Mouse (Mus musculus): Measurements from ENCODE around the gene Olfr860. TPM values are rescaled to one million over a fixed set of nuclear protein-coding genes. Genes with fewer than 3 reads are reported as not detected.
"Not testable (repeated sequence)": the region's sequence is repeated elsewhere in the genome, so short reads cannot be mapped to it uniquely, and the experiment has no call there.

Gene Olfr860
- not detected in 2 replicates for polyA plus RNA-seq (2015; fragmentation: Nextera tagmentation; extraction: Ambion mirVana)

DNA sequence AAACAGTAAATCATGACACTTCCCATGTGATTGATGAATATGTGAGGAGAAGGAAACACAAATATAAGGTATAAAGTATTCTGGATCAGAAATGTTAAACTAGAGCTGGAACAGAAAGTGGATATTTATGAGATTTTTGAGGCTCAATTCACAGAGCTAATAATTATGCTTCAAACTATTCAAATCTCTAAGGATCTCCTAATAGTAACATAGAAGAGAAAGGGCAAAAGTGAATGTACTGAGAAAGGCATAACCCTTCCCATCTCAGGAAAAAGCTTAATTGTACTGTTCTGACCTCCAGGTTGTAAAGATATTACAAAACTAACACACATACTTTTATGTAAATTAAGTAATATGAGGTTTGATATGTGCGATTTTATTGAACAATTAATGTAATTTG lies at the start of gene Olfr860:
Gene Olfr860, minus strand, starts transcription at position 101 of the 400 bp plus-strand sequence.
- Histone ChIP-seq H3K4me1 (replicated peaks; ENCODE audit: control insufficient read depth, insufficient read depth, low read length) (no peaks in the 10 kb centered on the region), H3K36me3 (ENCODE audit: control insufficient read depth, insufficient read depth) (no peaks in the 10 kb centered on the region), H3K4me2 (ENCODE audit: low read length) (no peak within 1 kb of the TSS), H3K27ac (ENCODE audit: low read length) (no peak within 1 kb of the TSS), H3K9me3 (ENCODE audit: control insufficient read depth, low read length) (no peaks in the 10 kb centered on the region; the same call in 1 of the 2 replicates), H3K9ac (replicated peaks; ENCODE audit: low read depth, low read length) (no peak within 1 kb of the TSS), H3K4me3 (replicated peaks; ENCODE audit: low read length) (no peak within 1 kb of the TSS), H3K27me3 (replicated peaks; ENCODE audit: control insufficient read depth, insufficient read depth, low read length) (no peaks in the 10 kb centered on the region)
- no peak for ATAC-seq
- WGBS = 80% methylated on average over 1 of the region's 1 CpGs

DNA sequence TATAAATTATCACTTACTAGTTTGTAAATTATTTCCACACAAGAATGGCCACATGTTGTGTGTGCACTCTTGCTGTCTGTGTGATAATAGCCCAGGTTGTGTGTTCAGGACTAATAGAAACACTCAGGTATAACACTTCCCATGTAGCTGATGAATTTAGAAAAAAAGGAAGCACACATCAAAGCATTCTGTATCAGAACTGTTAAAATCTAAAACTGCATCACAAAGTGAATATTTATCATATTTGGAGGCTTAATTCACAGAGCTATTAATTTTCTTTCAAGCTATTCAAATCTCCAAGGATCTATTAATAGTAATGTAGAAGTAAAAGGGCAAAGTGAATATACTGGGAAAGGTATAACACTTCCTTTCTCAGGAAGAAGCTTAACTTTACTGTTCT lies 38.4 kb upstream of the Olfr860 start, which contains the start of gene Olfr862:
Gene Olfr862, minus strand, starts transcription at position 101 of the 400 bp plus-strand sequence.
- H3K27me3 ChIP-seq (replicated peaks; ENCODE audit: control insufficient read depth, insufficient read depth, low read length) = no peaks in the 10 kb centered on the region

DNA sequence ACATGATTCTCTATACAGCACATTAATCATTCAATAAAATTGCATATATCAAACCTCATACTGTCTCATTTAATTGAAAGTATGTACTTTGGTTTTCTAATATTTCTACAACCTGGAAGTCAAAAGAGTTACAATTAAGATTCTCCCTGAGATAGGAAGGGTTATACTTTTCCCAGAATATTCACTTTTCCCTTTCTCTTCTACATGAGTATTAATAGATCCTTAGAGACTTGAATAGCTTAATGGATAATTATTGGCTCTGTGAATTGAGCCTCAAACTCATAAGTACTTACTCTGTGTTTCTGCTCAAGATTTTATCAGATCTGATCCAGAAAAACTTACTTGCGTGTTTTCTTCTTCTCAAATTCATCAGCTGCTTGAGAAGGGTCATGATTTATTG lies 44.9 kb downstream of the Olfr860 start, which contains the start of gene Olfr859:
Gene Olfr859, plus strand, starts transcription at position 301 of the 400 bp plus-strand sequence.
- not testable (repeated sequence) for H3K9me3 ChIP-seq (ENCODE audit: control insufficient read depth, low read length); ATAC-seq; H3K27ac ChIP-seq (ENCODE audit: low read length); H3K4me3 ChIP-seq (replicated peaks; ENCODE audit: low read length); H3K4me1 ChIP-seq (replicated peaks; ENCODE audit: control insufficient read depth, insufficient read depth, low read length); H3K4me2 ChIP-seq (ENCODE audit: low read length); H3K27me3 ChIP-seq (replicated peaks; ENCODE audit: control insufficient read depth, insufficient read depth, low read length); H3K9ac ChIP-seq (replicated peaks; ENCODE audit: low read depth, low read length); H3K36me3 ChIP-seq (ENCODE audit: control insufficient read depth, insufficient read depth)
- WGBS = 57% methylated on average over 1 of the region's 1 CpGs

More for the DNA sequence above, 38.4 kb upstream of the Olfr860 start, which contains the start of gene Olfr862:
- no peak within 1 kb of the TSS for H3K27ac ChIP-seq (ENCODE audit: low read length)
- H3K4me2 ChIP-seq (ENCODE audit: low read length) = no peak within 1 kb of the TSS
- H3K4me3 ChIP-seq (replicated peaks; ENCODE audit: low read length) = no peak within 1 kb of the TSS
- no peaks in the 10 kb centered on the region for H3K4me1 ChIP-seq (replicated peaks; ENCODE audit: control insufficient read depth, insufficient read depth, low read length)
- H3K9ac ChIP-seq (replicated peaks; ENCODE audit: low read depth, low read length) = no peak within 1 kb of the TSS
- no peaks in the 10 kb centered on the region for H3K36me3 ChIP-seq (ENCODE audit: control insufficient read depth, insufficient read depth)
- no peak for ATAC-seq
- peaks cover 7% of the 10 kb centered on the region for H3K9me3 ChIP-seq (ENCODE audit: control insufficient read depth, low read length)

DNA sequence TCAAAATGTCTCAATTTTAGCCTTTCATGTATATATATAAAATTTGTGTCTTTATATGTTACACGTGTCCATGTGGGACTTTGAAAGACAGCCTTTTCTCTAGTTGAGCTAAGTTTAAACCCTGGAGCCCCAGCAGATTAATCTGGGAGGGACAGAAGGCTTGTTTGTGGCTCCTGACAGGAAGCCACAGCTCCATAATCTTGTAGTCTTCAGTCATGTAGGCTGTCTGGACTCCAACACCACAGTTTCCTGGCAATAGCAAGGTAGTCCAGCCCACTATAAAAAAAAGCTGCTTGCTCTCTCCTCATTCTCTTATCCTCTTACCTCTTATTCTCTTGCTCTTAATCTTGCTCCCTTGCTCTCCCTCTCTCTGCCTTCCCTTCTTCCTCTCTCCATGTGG lies 46.5 kb downstream of the Olfr860 start:
- Histone ChIP-seq H3K27ac (ENCODE audit: low read length) (no peak overlapping the region), H3K9ac (replicated peaks; ENCODE audit: low read depth, low read length) (no peak overlapping the region), H3K4me3 (replicated peaks; ENCODE audit: low read length) (no peak overlapping the region), H3K4me1 (replicated peaks; ENCODE audit: control insufficient read depth, insufficient read depth, low read length) (no peaks in the 10 kb centered on the region), H3K27me3 (replicated peaks; ENCODE audit: control insufficient read depth, insufficient read depth, low read length) (no peaks in the 10 kb centered on the region), H3K9me3 (ENCODE audit: control insufficient read depth, low read length) (no peaks in the 10 kb centered on the region; the same call in 1 of the 2 replicates), H3K36me3 (ENCODE audit: control insufficient read depth, insufficient read depth) (no peaks in the 10 kb centered on the region), H3K4me2 (ENCODE audit: low read length) (no peak overlapping the region)
- 69% methylated on average over 1 of the region's 1 CpGs for WGBS
- no peak for ATAC-seq

Other genes with a start within 250 kb of the Olfr860 start
- gene Zfp317, start 227.6 kb downstream of the Olfr860 start, polyA plus RNA-seq (2015; fragmentation: Nextera tagmentation; extraction: Ambion mirVana) = 51.7 and 56.0 TPM in 2 replicates
- not detected in 2 replicates for gene Olfr857, start 140.3 kb downstream of the Olfr860 start, polyA plus RNA-seq (2015; fragmentation: Nextera tagmentation; extraction: Ambion mirVana)
- not detected in 2 replicates for gene Olfr58, start 69.5 kb downstream of the Olfr860 start, polyA plus RNA-seq (2015; fragmentation: Nextera tagmentation; extraction: Ambion mirVana)
- not detected in 2 replicates for gene Olfr859, start 44.8 kb downstream of the Olfr860 start, polyA plus RNA-seq (2015; fragmentation: Nextera tagmentation; extraction: Ambion mirVana)
- gene Olfr862, start 38.3 kb upstream of the Olfr860 start, polyA plus RNA-seq (2015; fragmentation: Nextera tagmentation; extraction: Ambion mirVana) = not detected in 2 replicates
- gene Olfr77, start 67.1 kb upstream of the Olfr860 start, polyA plus RNA-seq (2015; fragmentation: Nextera tagmentation; extraction: Ambion mirVana) = 0.14 and 0.17 TPM in 2 replicates
- not detected in 2 replicates for gene Olfr866, start 178.3 kb upstream of the Olfr860 start, polyA plus RNA-seq (2015; fragmentation: Nextera tagmentation; extraction: Ambion mirVana)
- not detected in 2 replicates for gene Olfr867, start 207.8 kb upstream of the Olfr860 start, polyA plus RNA-seq (2015; fragmentation: Nextera tagmentation; extraction: Ambion mirVana)
- not detected in 2 replicates for gene Olfr868, start 248.9 kb upstream of the Olfr860 start, polyA plus RNA-seq (2015; fragmentation: Nextera tagmentation; extraction: Ambion mirVana)